Mouse (Mus musculus) right cerebral cortex, adult 18-20 months (tissue): ENCODE data around the gene Eps8.

ENCODE experiments used
- DNase-seq: peaks from one replicate; pipeline ENCODE4 v3.0.0; 2022; ENCODE audit warnings: mixed read lengths

Gene Eps8

GRCm38 (mm10) chr6:137560358-137560859, 94.3 kb downstream of the Eps8 start:
- DNase-seq, result no peak

GRCm38 (mm10) chr6:137558840-137559239, 95.8 kb downstream of the Eps8 start:
- DNase-seq, result peak; percentile 39

GRCm38 (mm10) chr6:137557671-137558070, 97.0 kb downstream of the Eps8 start:
- no peak for DNase-seq

- DNase-seq, result no peak
Measured at GRCm38 (mm10) chr6:137557159-137557558, 97.5 kb downstream of the Eps8 start.

- no peak for DNase-seq
Measured at GRCm38 (mm10) chr6:137556636-137557035, 98.0 kb downstream of the Eps8 start.

GRCm38 (mm10) chr6:137550181-137550580, 104.5 kb downstream of the Eps8 start:
- DNase-seq, result no peak

- DNase-seq, result no peak
Measured at GRCm38 (mm10) chr6:137548613-137549012, 106.1 kb downstream of the Eps8 start.

GRCm38 (mm10) chr6:137547555-137547954, 107.1 kb downstream of the Eps8 start:
- DNase-seq, result no peak

GRCm38 (mm10) chr6:137546101-137546500, 108.6 kb downstream of the Eps8 start:
- no peak for DNase-seq

GRCm38 (mm10) chr6:137545341-137545740, 109.3 kb downstream of the Eps8 start:
- DNase-seq, result no peak

GRCm38 (mm10) chr6:137542231-137543152, 112.2 kb downstream of the Eps8 start:
- DNase-seq, result no peak

- no peak for DNase-seq
Measured at GRCm38 (mm10) chr6:137541216-137542176, 113.2 kb downstream of the Eps8 start.

GRCm38 (mm10) chr6:137540800-137541199, 113.9 kb downstream of the Eps8 start:
- no peak for DNase-seq

- DNase-seq, result no peak
Measured at GRCm38 (mm10) chr6:137540346-137540745, 114.3 kb downstream of the Eps8 start.

- DNase-seq, result no peak
Measured at GRCm38 (mm10) chr6:137539219-137539618, 115.5 kb downstream of the Eps8 start.

- no peak for DNase-seq
Measured at GRCm38 (mm10) chr6:137532758-137533157, 121.9 kb downstream of the Eps8 start.

- no peak for DNase-seq
Measured at GRCm38 (mm10) chr6:137525769-137526168, 128.9 kb downstream of the Eps8 start.

GRCm38 (mm10) chr6:137520343-137520704, 134.4 kb downstream of the Eps8 start:
- DNase-seq, result no peak

- DNase-seq, result peak; percentile 59
Measured at GRCm38 (mm10) chr6:137519529-137520342, 134.9 kb downstream of the Eps8 start.

GRCm38 (mm10) chr6:137514872-137515271, 139.8 kb downstream of the Eps8 start:
- no peak for DNase-seq

GRCm38 (mm10) chr6:137512753-137513152, 141.9 kb downstream of the Eps8 start:
- DNase-seq, result no peak

GRCm38 (mm10) chr6:137509341-137510045, 145.2 kb downstream of the Eps8 start:
- DNase-seq, result no peak
